Mouse (Mus musculus): ENCODE results near the gene Txn1.

The Txn1 gene

GRCm38 (mm10) chr4:57901210-57901609 lies 55.0 kb downstream of the Txn1 start:
- peak; percentile 45 for DNase-seq (ENCODE audit: low read depth, low spot score)

DNA sequence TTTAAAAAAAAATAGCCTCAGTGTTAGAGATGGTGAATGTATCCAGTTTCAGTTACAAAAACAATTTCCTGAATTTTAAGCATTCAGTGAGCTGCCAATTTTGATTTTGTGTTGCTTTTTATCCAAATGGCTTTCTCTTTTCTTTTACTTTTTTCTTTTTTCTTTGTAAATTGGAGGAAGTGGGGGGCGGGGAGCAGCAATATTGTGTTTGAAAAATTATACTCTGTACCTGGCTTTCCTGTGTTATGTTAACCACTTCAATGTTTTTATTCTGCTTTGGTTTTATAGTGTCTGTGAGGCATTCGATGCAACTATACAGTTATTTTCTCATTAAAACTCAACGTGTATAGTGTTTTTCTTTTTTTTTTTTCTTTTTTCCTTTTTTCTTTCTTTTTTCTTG lies 59.6 kb downstream of the Txn1 start:
- no peak for DNase-seq (ENCODE audit: low read depth, low spot score)

DNA sequence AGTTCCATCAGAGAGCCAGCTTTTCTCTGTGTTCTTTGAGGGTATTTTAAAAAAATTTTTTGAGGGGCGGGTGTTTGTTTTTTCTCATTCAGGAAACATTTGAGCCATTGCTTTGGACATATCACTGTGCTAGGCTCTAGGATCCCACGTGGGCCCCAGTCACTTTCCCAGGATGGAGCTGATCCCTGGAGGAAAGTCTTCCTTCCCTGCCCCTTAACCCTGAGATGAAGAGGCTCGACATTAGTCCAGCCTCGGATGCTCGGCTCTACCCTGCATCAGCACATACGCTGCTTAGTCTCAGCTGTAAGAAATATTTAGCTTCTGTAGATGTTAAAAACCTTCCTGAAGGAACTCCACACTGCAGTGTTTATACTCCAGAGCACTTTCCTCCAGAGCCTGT lies 60.3 kb downstream of the Txn1 start:
- DNase-seq (ENCODE audit: low read depth, low spot score), result no peak

- no peak for DNase-seq (ENCODE audit: low read depth, low spot score)
Measured at GRCm38 (mm10) chr4:57895140-57895539, 61.1 kb downstream of the Txn1 start.
